Mouse (Mus musculus): ENCODE results near the gene 0610012G03Rik.

Gene 0610012G03Rik

GRCm38 (mm10) chr16:31948345-31948774, at the start of gene 0610012G03Rik, which contains the start of gene Ncbp2:
0610012G03Rik (minus strand) TSS chr16:31948494.
Ncbp2 (plus strand) TSS chr16:31948513.
- in situ Hi-C loops (cut with MboI; ENCODE audit: unreplicated experiment in 2 of 2), result loop anchor here (5.0 to 25.0 kb wide), 6 partner anchors 54 to 669 kb away; partner anchors contain the start of genes Fbxo45 (in 2 of the 2), Senp5 (in 2 of the 2), Wdr53 (in 2 of the 2) and Slc51a (in 1 of the 2)

- in situ Hi-C loops (cut with MboI; ENCODE audit: unreplicated experiment in 2 of 2), result no loop called here
Observed at GRCm38 (mm10) chr16:31996371-31996770, 48.1 kb upstream of the 0610012G03Rik start.

- in situ Hi-C loops (cut with MboI; ENCODE audit: unreplicated experiment in 2 of 2), result no loop called here
Observed at GRCm38 (mm10) chr16:31993946-31994345, 45.7 kb upstream of the 0610012G03Rik start.

GRCm38 (mm10) chr16:31993195-31993594, 44.9 kb upstream of the 0610012G03Rik start:
- in situ Hi-C loops (cut with MboI; ENCODE audit: unreplicated experiment in 2 of 2), result no loop called here

GRCm38 (mm10) chr16:31992039-31992438, 43.7 kb upstream of the 0610012G03Rik start:
- in situ Hi-C loops (cut with MboI; ENCODE audit: unreplicated experiment in 2 of 2), result no loop called here

- in situ Hi-C loops (cut with MboI; ENCODE audit: unreplicated experiment in 2 of 2), result no loop called here
Observed at GRCm38 (mm10) chr16:31980946-31981345, 32.7 kb upstream of the 0610012G03Rik start.

GRCm38 (mm10) chr16:31979501-31979900, 31.2 kb upstream of the 0610012G03Rik start:
- in situ Hi-C loops (cut with MboI; ENCODE audit: unreplicated experiment in 2 of 2), result no loop called here

- in situ Hi-C loops (cut with MboI; ENCODE audit: unreplicated experiment in 2 of 2), result no loop called here
Observed at GRCm38 (mm10) chr16:31975258-31975657, 27.0 kb upstream of the 0610012G03Rik start.

- in situ Hi-C loops (cut with MboI; ENCODE audit: unreplicated experiment in 2 of 2), result no loop called here
Observed at GRCm38 (mm10) chr16:31963224-31963623, 14.9 kb upstream of the 0610012G03Rik start.

GRCm38 (mm10) chr16:31947901-31948316, 385 bp downstream of the 0610012G03Rik start:
- in situ Hi-C loops (cut with MboI; ENCODE audit: unreplicated experiment in 2 of 2), result loop anchor here (5.0 to 25.0 kb wide), 6 partner anchors 54 to 669 kb away; partner anchors contain the start of genes Fbxo45 (in 2 of the 2), Senp5 (in 2 of the 2), Wdr53 (in 2 of the 2) and Slc51a (in 1 of the 2)

- in situ Hi-C loops (cut with MboI; ENCODE audit: unreplicated experiment in 2 of 2), result loop anchor here (5.0 to 25.0 kb wide), 6 partner anchors 55 to 670 kb away; partner anchors contain the start of genes Fbxo45 (in 2 of the 2), Senp5 (in 2 of the 2), Wdr53 (in 2 of the 2) and Slc51a (in 1 of the 2)
Observed at GRCm38 (mm10) chr16:31947333-31947732, 961 bp downstream of the 0610012G03Rik start.

GRCm38 (mm10) chr16:31945986-31946385, 2.3 kb downstream of the 0610012G03Rik start:
- in situ Hi-C loops (cut with MboI; ENCODE audit: unreplicated experiment in 2 of 2), result loop anchor here (5.0 to 25.0 kb wide), 6 partner anchors 56 to 671 kb away; partner anchors contain the start of genes Fbxo45 (in 2 of the 2), Senp5 (in 2 of the 2), Wdr53 (in 2 of the 2) and Slc51a (in 1 of the 2)

- in situ Hi-C loops (cut with MboI; ENCODE audit: unreplicated experiment in 2 of 2), result loop anchor here (5.0 to 25.0 kb wide), 6 partner anchors 57 to 672 kb away; partner anchors contain the start of genes Fbxo45 (in 2 of the 2), Senp5 (in 2 of the 2), Wdr53 (in 2 of the 2) and Slc51a (in 1 of the 2)
Observed at GRCm38 (mm10) chr16:31945372-31945771, 2.9 kb downstream of the 0610012G03Rik start.

- in situ Hi-C loops (cut with MboI; ENCODE audit: unreplicated experiment in 2 of 2), result loop anchor here (5.0 to 25.0 kb wide), 6 partner anchors 58 to 673 kb away; partner anchors contain the start of genes Fbxo45 (in 2 of the 2), Senp5 (in 2 of the 2), Wdr53 (in 2 of the 2) and Slc51a (in 1 of the 2)
Observed at GRCm38 (mm10) chr16:31944698-31945255, 3.5 kb downstream of the 0610012G03Rik start.

- in situ Hi-C loops (cut with MboI; ENCODE audit: unreplicated experiment in 2 of 2), result loop anchor here in 1 of 2 experiments (25.0 kb wide), 1 partner anchor 543 kb away; the partner anchor contains the start of genes Slc51a and Zdhhc19
Observed at GRCm38 (mm10) chr16:31943980-31944379, 4.3 kb downstream of the 0610012G03Rik start.

GRCm38 (mm10) chr16:31940586-31940985, 7.7 kb downstream of the 0610012G03Rik start:
- in situ Hi-C loops (cut with MboI; ENCODE audit: unreplicated experiment in 2 of 2), result loop anchor here in 1 of 2 experiments (25.0 kb wide), 1 partner anchor 547 kb away; the partner anchor contains the start of genes Slc51a and Zdhhc19

GRCm38 (mm10) chr16:31938856-31939255, 9.4 kb downstream of the 0610012G03Rik start:
- in situ Hi-C loops (cut with MboI; ENCODE audit: unreplicated experiment in 2 of 2), result loop anchor here (5.0 to 25.0 kb wide), 3 partner anchors 548 to 756 kb away; partner anchors contain the start of genes Zdhhc19 (in 2 of the 2) and Slc51a (in 1 of the 2)

GRCm38 (mm10) chr16:31936568-31936967, 11.7 kb downstream of the 0610012G03Rik start:
- in situ Hi-C loops (cut with MboI; ENCODE audit: unreplicated experiment in 2 of 2), result loop anchor here (5.0 to 25.0 kb wide), 3 partner anchors 551 to 758 kb away; partner anchors contain the start of genes Zdhhc19 (in 2 of the 2) and Slc51a (in 1 of the 2)

GRCm38 (mm10) chr16:31935091-31935979, 13.0 kb downstream of the 0610012G03Rik start:
- in situ Hi-C loops (cut with MboI; ENCODE audit: unreplicated experiment in 2 of 2), result loop anchor here (5.0 to 25.0 kb wide), 3 partner anchors 552 to 759 kb away; partner anchors contain the start of genes Zdhhc19 (in 2 of the 2) and Slc51a (in 1 of the 2)

Measured in v-Abl transformed pro-B cells (cell line).